Mouse (Mus musculus): ENCODE measurements around the gene Ramp1.

Gene Ramp1

GRCm38 (mm10) chr1:91239112-91239511 is 59.5 kb downstream of the Ramp1 start:
- peak; percentile 43 to 67 for DNase-seq (ENCODE audit: low spot score in 2 of 2)

- DNase-seq (ENCODE audit: low spot score in 2 of 2): no peak
These were observed 60.2 kb downstream of the Ramp1 start for GRCm38 (mm10) chr1:91239800-91240199.

GRCm38 (mm10) chr1:91240685-91241084 is 61.1 kb downstream of the Ramp1 start:
- no peak for DNase-seq (ENCODE audit: low spot score in 2 of 2)

- DNase-seq (ENCODE audit: low spot score in 2 of 2): no peak
These were observed 61.6 kb downstream of the Ramp1 start for GRCm38 (mm10) chr1:91241249-91241648.

- DNase-seq (ENCODE audit: low spot score in 2 of 2): no peak
These were observed 68.6 kb downstream of the Ramp1 start for GRCm38 (mm10) chr1:91248242-91248641.

- DNase-seq (ENCODE audit: low spot score in 2 of 2): no peak
These were observed 69.3 kb downstream of the Ramp1 start for GRCm38 (mm10) chr1:91248970-91249369.

- peak; percentile 70 to 84 for DNase-seq (ENCODE audit: low spot score in 2 of 2)
These were observed 70.2 kb downstream of the Ramp1 start, which contains the start of gene Ube2f for GRCm38 (mm10) chr1:91249564-91250414. Gene Ube2f (plus strand): TSS chr1:91250304.

- DNase-seq (ENCODE audit: low spot score in 2 of 2): no peak
These were observed 71.0 kb downstream of the Ramp1 start for GRCm38 (mm10) chr1:91250415-91251147.

- no peak for DNase-seq (ENCODE audit: low spot score in 2 of 2)
These were observed 71.6 kb downstream of the Ramp1 start for GRCm38 (mm10) chr1:91251148-91251650.

- DNase-seq (ENCODE audit: low spot score in 2 of 2): no peak
These were observed 72.3 kb downstream of the Ramp1 start for GRCm38 (mm10) chr1:91251927-91252326.

- DNase-seq (ENCODE audit: low spot score in 2 of 2): no peak
These were observed 78.3 kb downstream of the Ramp1 start for GRCm38 (mm10) chr1:91257918-91258317.

GRCm38 (mm10) chr1:91259794-91260193 is 80.2 kb downstream of the Ramp1 start:
- no peak for DNase-seq (ENCODE audit: low spot score in 2 of 2)

- DNase-seq (ENCODE audit: low spot score in 2 of 2): no peak
These were observed 82.9 kb downstream of the Ramp1 start for GRCm38 (mm10) chr1:91262508-91262907.

GRCm38 (mm10) chr1:91272260-91272659 is 92.6 kb downstream of the Ramp1 start:
- DNase-seq (ENCODE audit: low spot score in 2 of 2): no peak
